Mouse (Mus musculus): ENCODE results near the gene Sgcd.

DNA sequence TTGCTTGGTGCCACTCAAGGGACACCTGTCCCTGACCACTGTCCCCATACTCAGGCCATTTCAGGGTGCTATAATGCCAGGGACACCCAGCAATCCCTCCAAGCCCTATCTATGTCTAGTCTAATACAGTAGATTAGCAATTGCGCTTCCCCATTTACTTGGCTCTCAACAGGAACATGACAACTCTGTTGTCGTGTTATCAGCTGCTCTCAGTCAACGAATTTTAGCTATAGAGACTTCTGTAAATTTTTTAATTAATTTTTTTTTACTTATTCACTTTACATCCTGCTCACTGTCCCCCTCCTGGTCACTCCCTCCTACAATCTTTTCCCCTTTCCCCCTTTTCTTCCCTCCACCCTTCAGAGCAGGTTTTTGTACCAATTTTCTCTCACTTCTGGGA, 542.4 kb downstream of the Sgcd start:
- TF ChIP-seq POLR2A (IDR thresholded peaks at IDR 0.05; ENCODE audit: insufficient read length, low read depth): no peak
- TF ChIP-seq USF1 (IDR thresholded peaks at IDR 0.05; ENCODE audit: low read depth): no peak
- no peak for TF ChIP-seq E2F4 (IDR thresholded peaks at IDR 0.05; ENCODE audit: insufficient read depth)
